Mouse (Mus musculus): ENCODE results near the gene Spock2. TPM values are rescaled to one million over a fixed set of nuclear protein-coding genes. Genes with fewer than 3 reads are reported as not detected.
"Not testable (repeated sequence)": the region's sequence is repeated elsewhere in the genome, so short reads cannot be mapped to it uniquely, and the experiment has no call there.

Gene Spock2
- total RNA-seq, 2 experiments from 2014 or later = 0.02 TPM; not detected in 1

DNA sequence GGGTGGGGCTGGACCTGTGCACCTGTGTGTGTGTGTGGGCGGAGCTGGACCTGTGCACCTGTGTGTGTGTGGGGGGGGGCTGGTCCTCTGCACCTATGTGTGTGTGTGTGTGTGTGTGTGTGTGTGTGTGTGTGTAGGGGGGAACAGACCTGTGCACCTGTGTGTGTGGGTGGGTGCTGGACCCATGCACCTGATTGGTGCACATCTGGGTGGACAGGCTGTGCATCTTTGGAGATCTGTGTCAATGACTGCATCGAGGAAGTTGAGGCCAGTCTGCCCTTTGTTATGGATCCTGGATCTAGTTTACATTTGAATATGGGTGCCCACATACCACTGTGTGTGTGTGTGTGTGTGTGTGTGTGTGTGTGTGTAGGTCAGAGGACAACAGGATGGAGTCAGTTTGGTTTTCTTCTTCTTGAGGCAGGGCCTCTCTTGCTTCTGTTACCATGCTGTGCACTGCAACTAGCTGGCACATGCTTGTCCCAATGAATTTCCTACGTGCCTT lies 35.7 kb downstream of the Spock2 start:
- ATAC-seq (replicated peaks; ENCODE audit: poor library complexity) = no peak

GRCm38 (mm10) chr10:60147510-60148047 lies 41.6 kb downstream of the Spock2 start:
- not testable (repeated sequence) for ATAC-seq (replicated peaks; ENCODE audit: poor library complexity)

DNA sequence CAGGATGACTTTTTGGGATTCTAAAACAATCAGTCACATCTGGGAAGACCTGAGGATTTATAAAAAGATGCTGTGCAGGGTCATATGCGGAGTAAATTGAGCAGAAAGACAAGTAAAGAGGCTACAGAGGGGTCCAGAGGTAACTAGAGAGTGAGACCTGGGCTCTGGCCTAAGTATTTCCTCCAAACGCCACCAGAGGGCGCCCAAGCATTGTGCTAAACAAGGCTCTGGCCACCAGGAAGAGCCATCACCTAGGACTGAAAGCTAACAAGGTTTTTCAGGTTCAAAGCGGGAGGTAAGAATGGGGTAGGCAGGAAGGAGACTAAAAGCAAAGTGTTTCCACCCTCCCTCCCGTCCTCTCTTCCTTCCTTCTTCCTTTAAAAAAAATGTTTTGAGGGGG lies 42.1 kb downstream of the Spock2 start:
- peak; percentile 94 for ATAC-seq (replicated peaks; ENCODE audit: poor library complexity)

- 0 out of 2 replicates have a peak, but pooled peaks have one; percentile 23 for ATAC-seq (replicated peaks; ENCODE audit: poor library complexity)
Observed at GRCm38 (mm10) chr10:60151107-60151663, 45.2 kb downstream of the Spock2 start.

- ATAC-seq (replicated peaks; ENCODE audit: poor library complexity) = no peak
Observed at GRCm38 (mm10) chr10:60156016-60156415, 50.0 kb downstream of the Spock2 start.

GRCm38 (mm10) chr10:60158144-60158543 lies 52.1 kb downstream of the Spock2 start:
- ATAC-seq (replicated peaks; ENCODE audit: poor library complexity) = no peak

DNA sequence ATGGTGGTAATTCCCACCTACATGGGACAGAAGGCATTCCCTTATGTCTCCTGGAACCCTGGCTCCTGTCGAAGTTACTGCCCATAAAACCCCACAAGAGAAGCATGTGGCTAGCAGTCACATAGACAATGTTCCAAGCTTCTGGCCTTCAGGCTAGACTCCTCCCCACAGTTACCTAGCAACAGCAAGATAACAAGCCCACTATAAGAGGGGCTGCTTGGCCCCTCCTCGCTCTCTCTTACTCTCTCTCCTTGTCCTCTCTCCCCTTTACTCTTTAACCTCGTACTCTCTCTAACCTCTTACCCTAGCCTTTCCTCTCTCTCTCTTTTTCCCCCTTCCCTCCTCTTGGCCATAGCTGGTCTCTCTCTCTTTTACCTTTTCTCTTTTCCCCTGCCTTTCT lies 55.4 kb downstream of the Spock2 start:
- ATAC-seq (replicated peaks; ENCODE audit: poor library complexity) = not testable (repeated sequence)

GRCm38 (mm10) chr10:60162184-60162972 lies 56.4 kb downstream of the Spock2 start:
- not testable (repeated sequence) for ATAC-seq (replicated peaks; ENCODE audit: poor library complexity)

GRCm38 (mm10) chr10:60162973-60163255 lies 56.9 kb downstream of the Spock2 start:
- ATAC-seq (replicated peaks; ENCODE audit: poor library complexity) = no peak

DNA sequence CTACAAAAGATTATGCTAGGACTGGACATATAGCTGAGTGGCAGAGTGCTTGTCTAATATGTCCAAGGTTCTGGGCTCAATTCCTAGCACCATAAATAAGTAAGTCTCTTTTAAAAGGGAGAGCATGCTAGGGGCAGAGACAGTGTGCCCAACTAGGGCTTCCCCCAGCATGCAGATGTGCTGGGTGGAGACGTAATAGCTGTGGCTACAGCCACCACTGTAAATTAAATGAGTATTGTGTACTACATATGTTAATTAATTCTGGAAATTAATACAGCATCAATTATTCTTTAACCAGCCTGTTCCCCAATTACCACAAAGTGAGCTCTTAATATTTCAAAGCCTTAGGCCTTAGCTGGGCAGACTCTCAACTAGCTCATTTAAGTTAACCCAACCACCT lies 58.9 kb downstream of the Spock2 start:
- ATAC-seq (replicated peaks; ENCODE audit: poor library complexity) = no peak

GRCm38 (mm10) chr10:60166068-60166467 lies 60.0 kb downstream of the Spock2 start:
- no peak for ATAC-seq (replicated peaks; ENCODE audit: poor library complexity)

DNA sequence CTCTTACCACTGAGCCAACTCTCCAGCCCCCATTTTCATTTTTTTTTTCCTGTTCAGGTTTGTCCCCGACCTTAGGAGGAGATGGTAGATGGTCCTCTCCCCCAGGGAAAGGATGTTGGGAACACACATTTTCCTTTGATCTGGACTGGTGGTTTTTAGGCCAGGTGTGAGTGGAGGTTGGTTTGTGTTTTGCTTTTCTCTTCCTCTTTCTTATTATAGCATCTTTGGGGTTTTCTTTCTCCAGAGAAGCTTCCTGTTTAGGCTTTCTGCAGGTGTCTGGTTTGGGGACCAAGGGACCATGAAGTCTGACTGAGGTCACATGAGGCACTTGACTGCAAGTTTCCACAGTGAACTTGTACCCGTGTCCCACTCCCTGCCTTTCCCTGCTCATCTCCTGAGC lies 62.3 kb downstream of the Spock2 start:
- no peak for ATAC-seq (replicated peaks; ENCODE audit: poor library complexity)

DNA sequence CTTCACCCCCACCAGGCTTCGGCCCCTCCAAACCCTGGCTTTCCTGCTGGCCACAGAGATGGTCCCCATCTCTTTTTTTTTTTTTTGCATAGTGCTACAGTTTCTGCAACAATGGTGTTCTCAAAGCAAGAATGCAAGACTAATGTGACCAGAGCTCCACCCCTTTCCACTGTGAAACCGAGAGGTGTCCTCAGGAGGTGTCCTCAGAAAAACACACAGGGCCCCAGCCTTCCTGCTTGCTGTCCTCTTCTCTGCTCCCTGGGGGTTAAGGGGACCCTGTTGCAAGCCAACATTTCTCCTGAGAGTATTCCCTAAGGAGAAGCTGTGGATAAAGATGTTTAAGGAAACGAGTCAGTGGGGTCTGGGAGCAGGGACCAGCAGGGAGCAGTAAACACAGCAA lies 62.9 kb downstream of the Spock2 start:
- ATAC-seq (replicated peaks; ENCODE audit: poor library complexity) = no peak

GRCm38 (mm10) chr10:60170326-60171089 lies 64.5 kb downstream of the Spock2 start:
- no peak for ATAC-seq (replicated peaks; ENCODE audit: poor library complexity)

- ATAC-seq (replicated peaks; ENCODE audit: poor library complexity) = no peak
Observed at GRCm38 (mm10) chr10:60171368-60171767, 65.3 kb downstream of the Spock2 start.

DNA sequence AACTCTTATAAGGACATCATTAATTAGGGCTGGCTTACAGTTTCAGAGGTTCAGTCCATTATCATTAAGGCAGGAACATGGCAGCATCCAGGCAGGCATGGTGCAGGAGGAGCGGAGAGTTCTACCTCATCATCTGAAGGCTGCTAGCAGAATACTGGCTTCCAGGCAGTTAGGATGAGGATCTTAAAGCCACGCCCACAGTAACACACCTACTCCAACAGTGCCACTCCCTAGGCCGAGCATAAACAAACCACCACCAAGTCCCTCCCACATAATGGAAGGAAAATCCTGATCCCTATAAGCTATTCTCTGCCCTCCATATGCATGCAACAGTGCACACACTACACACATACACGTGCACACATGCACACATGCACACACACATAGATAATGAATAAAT lies 66.3 kb downstream of the Spock2 start:
- ATAC-seq (replicated peaks; ENCODE audit: poor library complexity) = no peak

DNA sequence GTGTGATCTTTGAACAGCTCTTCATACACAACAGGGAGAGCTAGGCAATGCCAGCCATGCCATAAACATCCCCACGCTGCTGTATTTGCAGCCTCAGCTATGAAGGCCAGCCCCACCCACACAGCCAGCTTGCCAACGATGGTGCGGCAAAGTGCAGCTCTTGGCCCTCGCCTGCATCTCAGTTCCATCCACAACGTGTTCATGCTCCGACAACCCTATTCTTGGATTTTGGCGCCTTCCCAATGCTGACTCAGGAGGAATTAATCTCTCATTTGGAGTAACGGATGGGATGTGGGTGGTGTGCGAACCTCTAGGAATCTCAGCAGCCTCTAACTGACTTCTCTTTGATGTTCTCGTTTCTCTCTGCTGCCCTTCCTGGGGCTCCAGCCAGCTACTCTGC lies 67.0 kb downstream of the Spock2 start:
- ATAC-seq (replicated peaks; ENCODE audit: poor library complexity) = no peak

DNA sequence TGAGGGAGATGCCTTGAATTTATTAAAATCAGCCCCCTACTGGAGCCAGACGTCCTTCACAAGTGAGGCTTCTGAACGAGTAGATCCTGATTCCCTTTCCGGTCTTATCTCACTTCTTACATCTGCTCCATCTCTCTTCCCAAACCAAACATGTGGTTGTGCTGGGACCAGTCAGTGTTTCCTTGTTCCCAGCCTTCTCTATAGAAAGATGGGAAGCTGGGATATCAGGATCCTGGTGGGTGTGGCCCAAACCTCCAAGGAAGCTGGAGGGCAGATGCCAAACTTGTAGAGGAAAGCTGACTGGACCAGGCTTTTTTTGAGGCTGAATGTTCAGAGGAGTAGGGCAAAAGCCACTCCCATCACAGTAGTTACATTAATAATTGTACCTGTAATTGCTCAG lies 68.5 kb downstream of the Spock2 start:
- no peak for ATAC-seq (replicated peaks; ENCODE audit: poor library complexity)

- ATAC-seq (replicated peaks; ENCODE audit: poor library complexity) = not testable (repeated sequence)
Observed at GRCm38 (mm10) chr10:60175306-60175705, 69.3 kb downstream of the Spock2 start.
